ENCODE assay signal across 8 mouse cellular contexts in the genomic region with DNA sequence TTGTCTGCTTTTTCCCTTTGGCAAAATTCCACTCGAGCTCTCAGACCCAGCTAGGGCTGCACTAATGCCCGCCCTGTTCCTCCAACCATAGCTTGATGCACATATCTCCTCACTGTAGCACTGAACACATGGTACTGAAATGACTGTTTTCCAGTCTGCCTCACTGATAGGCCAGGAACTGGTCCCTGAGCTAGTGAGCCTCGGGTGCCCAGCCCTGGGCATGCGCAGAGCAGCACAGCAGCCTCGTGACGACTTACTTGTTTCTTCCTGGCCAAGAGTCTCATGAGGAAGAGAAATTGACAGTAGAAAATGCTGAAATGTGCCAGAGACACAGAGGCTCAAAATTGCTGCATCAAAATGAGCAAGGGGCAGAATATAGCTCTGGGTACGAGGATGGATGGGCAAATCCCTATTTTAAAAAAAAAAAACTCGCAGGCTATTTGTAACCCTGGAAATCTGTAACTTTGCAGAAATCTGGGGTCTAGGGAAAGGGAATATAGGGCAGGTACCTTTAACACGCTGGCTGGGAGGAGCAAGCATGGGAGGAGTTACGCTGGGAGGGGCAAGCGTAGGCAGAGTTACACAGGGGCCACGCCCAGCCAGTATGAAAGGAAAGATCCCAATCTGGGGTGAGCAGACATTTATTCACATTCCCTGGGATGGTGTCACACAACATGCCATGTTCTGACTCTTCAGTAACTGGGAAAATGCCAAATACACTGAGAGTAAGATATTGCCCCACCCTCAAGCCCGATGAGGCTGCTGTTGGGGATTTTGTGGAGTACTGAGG. TPM values are rescaled to one million over a fixed set of nuclear protein-coding genes. Genes with fewer than 3 reads are reported as not detected.
DNase-seq lines count a peak whose midpoint lies in the region; ATAC-seq and TF ChIP-seq lines count a peak whose summit lies in the region.

No protein-coding gene starts in this region.

- TF ChIP-seq CTCF in hindbrain, postnatal 0 days (IDR thresholded peaks at IDR 0.05; ENCODE audit: low read depth) = no peak
- TF ChIP-seq CTCF in thymus, adult 2 months (IDR thresholded peaks at IDR 0.05; ENCODE audit: borderline replicate concordance, control insufficient read depth, extremely low read depth, insufficient read depth, low read length, poor library complexity) = no peak

- 52% methylated on average over 13 of the region's 13 CpGs for WGBS in kidney, embryonic 14.5 days
- 43% methylated on average over 13 of the region's 13 CpGs for WGBS in hindbrain, postnatal 0 days
- 50% methylated on average over 13 of the region's 13 CpGs for WGBS in midbrain, embryonic 14.5 days
- 63% methylated on average over 13 of the region's 13 CpGs for WGBS in thymus, adult 2 months

- no peaks in the 10 kb centered on the region for H3K9me3 ChIP-seq in kidney, embryonic 14.5 days (ENCODE audit: control insufficient read depth, low read length)
- no peaks in the 10 kb centered on the region for H3K9me3 ChIP-seq in hindbrain, postnatal 0 days (ENCODE audit: low read length)
- H3K9me3 ChIP-seq in midbrain, embryonic 14.5 days (ENCODE audit: control insufficient read depth, low read length) = no peaks in the 10 kb centered on the region

- no peaks in the 10 kb centered on the region for H3K27me3 ChIP-seq in kidney, embryonic 14.5 days (ENCODE audit: control insufficient read depth, insufficient read depth, low read length)
- H3K27me3 ChIP-seq in hindbrain, postnatal 0 days (ENCODE audit: insufficient read depth, low read length) = no peaks in the 10 kb centered on the region
- H3K27me3 ChIP-seq in midbrain, embryonic 14.5 days (ENCODE audit: control insufficient read depth, insufficient read depth, low read length) = no peaks in the 10 kb centered on the region
- H3K27me3 ChIP-seq in thymus, adult 2 months (ENCODE audit: control insufficient read depth, insufficient read depth, low read length) = no peaks in the 10 kb centered on the region

- TF ChIP-seq POLR2A in thymus, adult 2 months (IDR thresholded peaks at IDR 0.05; ENCODE audit: control insufficient read depth, extremely low read depth, insufficient read depth, low read length, poor library complexity) = no peak

- no peak overlapping the region for H3K4me2 ChIP-seq in kidney, embryonic 14.5 days (replicated peaks; ENCODE audit: low read depth, low read length)
- H3K4me2 ChIP-seq in hindbrain, postnatal 0 days (ENCODE audit: low read depth, low read length) = 0 out of 2 replicates have a peak overlapping the region, but pooled peaks have one; percentile 10
- H3K4me2 ChIP-seq in midbrain, embryonic 14.5 days (ENCODE audit: low read length) = no peak overlapping the region

- peak; percentile 91 for DNase-seq in kidney, adult 11 months
- DNase-seq in adrenal gland, postnatal 36 days = peak; percentile 69 to 78
- DNase-seq in frontal cortex, postnatal 10 days (ENCODE audit: low spot score in 2 of 2) = peak; percentile 62 to 69
- DNase-seq in hindbrain, postnatal 0 days (ENCODE audit: low spot score) = peak; percentile 55
- peak; percentile 52 to 90 for DNase-seq in left cerebral cortex, postnatal 25 days (ENCODE audit: low spot score in 2 of 2)
- DNase-seq in midbrain, embryonic 14.5 days = peak; percentile 49
- peak; percentile 43 for DNase-seq in thymus, adult 2 months

- no peaks in the 10 kb centered on the region for H3K36me3 ChIP-seq in kidney, embryonic 14.5 days (ENCODE audit: control insufficient read depth, insufficient read depth, low read length)
- no peaks in the 10 kb centered on the region for H3K36me3 ChIP-seq in hindbrain, postnatal 0 days (ENCODE audit: insufficient read depth, low read length)
- no peaks in the 10 kb centered on the region for H3K36me3 ChIP-seq in midbrain, embryonic 14.5 days (ENCODE audit: control insufficient read depth, insufficient read depth, low read length)
- H3K36me3 ChIP-seq in thymus, adult 2 months (ENCODE audit: control insufficient read depth, insufficient read depth, low read length) = no peaks in the 10 kb centered on the region

- no peak overlapping the region for H3K9ac ChIP-seq in kidney, embryonic 14.5 days (ENCODE audit: low read depth, low read length)
- no peak overlapping the region for H3K9ac ChIP-seq in hindbrain, postnatal 0 days (replicated peaks; ENCODE audit: low read length)
- no peak overlapping the region for H3K9ac ChIP-seq in midbrain, embryonic 14.5 days (replicated peaks; ENCODE audit: low read length)

- intact Hi-C loops in left cerebral cortex, postnatal 25 days (cut with DNase I) = no loop called here

- H3K4me1 ChIP-seq in kidney, embryonic 14.5 days (ENCODE audit: control insufficient read depth, insufficient read depth, low read length) = peaks cover 25% of the 10 kb centered on the region
- H3K4me1 ChIP-seq in hindbrain, postnatal 0 days (ENCODE audit: insufficient read depth, low read length) = peaks cover 16% of the 10 kb centered on the region; the same call in 1 of the 2 replicates
- peaks cover 25% of the 10 kb centered on the region for H3K4me1 ChIP-seq in midbrain, embryonic 14.5 days (ENCODE audit: control insufficient read depth, insufficient read depth, low read length)
- no peaks in the 10 kb centered on the region for H3K4me1 ChIP-seq in thymus, adult 2 months (replicated peaks; ENCODE audit: control insufficient read depth, insufficient read depth, low read length)

- H3K27ac ChIP-seq in kidney, embryonic 14.5 days (ENCODE audit: low read depth, low read length) = no peak overlapping the region
- H3K27ac ChIP-seq in hindbrain, postnatal 0 days = no peak overlapping the region
- no peak overlapping the region for H3K27ac ChIP-seq in midbrain, embryonic 14.5 days (replicated peaks; ENCODE audit: low read depth, low read length)
- no peak overlapping the region for H3K27ac ChIP-seq in thymus, adult 2 months (ENCODE audit: control insufficient read depth, insufficient read depth, low read length)

- no peak for ATAC-seq in kidney, embryonic 14.5 days (ENCODE audit: low FRiP score, low TSS enrichment)
- ATAC-seq in hindbrain, postnatal 0 days = peak; percentile 71
- ATAC-seq in midbrain, embryonic 14.5 days (ENCODE audit: low FRiP score, low TSS enrichment) = no peak

- H3K4me3 ChIP-seq in kidney, embryonic 14.5 days (ENCODE audit: low read length) = no peak overlapping the region
- H3K4me3 ChIP-seq in hindbrain, postnatal 0 days (ENCODE audit: low read length) = no peak overlapping the region
- no peak overlapping the region for H3K4me3 ChIP-seq in midbrain, embryonic 14.5 days (replicated peaks; ENCODE audit: low read depth, low read length)
- H3K4me3 ChIP-seq in thymus, adult 2 months (ENCODE audit: control insufficient read depth, insufficient read depth, low read length) = no peak overlapping the region

RNA-seq across cellular contexts. Expression of a gene that starts 41.7 kb away (rescaled TPM):
- 21.0 and 36.0 TPM in 2 replicates for polyA plus RNA-seq in kidney, embryonic 14.5 days (2014; fragmentation: Nextera tagmentation; extraction: Ambion mirVana)
- 10 to 100 TPM; 34.0 to 37.0 TPM for total RNA-seq in adrenal gland, postnatal 36 days (2021)
- total RNA-seq in hindbrain, postnatal 0 days (2014; rRNA removed) = 71.7 and 110 TPM in 2 replicates
- 43.0 and 44.7 TPM in 2 replicates for polyA plus RNA-seq in hindbrain, postnatal 0 days (2015; fragmentation: Nextera tagmentation; extraction: Ambion mirVana)
- 100 to 1,000 TPM; 106 to 113 TPM for total RNA-seq in left cerebral cortex, postnatal 25 days (2021)
- 44.4 and 52.8 TPM in 2 replicates for polyA plus RNA-seq in midbrain, embryonic 14.5 days (2014; fragmentation: Nextera tagmentation; extraction: Ambion mirVana)
- 216 and 231 TPM in 2 replicates for polyA plus RNA-seq in thymus, adult 2 months (2012; rRNA removed)
